Mouse (Mus musculus): ENCODE measurements around the gene Fam234b. TPM values are rescaled to one million over a fixed set of nuclear protein-coding genes. Genes with fewer than 3 reads are reported as not detected.
A peak's percentile ranks its signal among the peaks of the same experiment; 100 is the strongest.

Fam234b gene
- polyA plus RNA-seq, 1 experiment = 21.0 TPM

GRCm38 (mm10) chr6:135212666-135213065 lies 14.9 kb downstream of the Fam234b start:
- WGBS = 88% methylated on average over 2 of the region's 2 CpGs

GRCm38 (mm10) chr6:135218330-135218729 lies 20.6 kb downstream of the Fam234b start:
- no peak for DNase-seq (ENCODE audit: low read depth, low spot score)
- WGBS = 61% methylated on average over 8 of the region's 8 CpGs

More at GRCm38 (mm10) chr6:135212666-135213065, 14.9 kb downstream of the Fam234b start:
- DNase-seq (ENCODE audit: low read depth, low spot score) = no peak

- WGBS = 78% methylated on average over 5 of the region's 5 CpGs
- DNase-seq (ENCODE audit: low read depth, low spot score) = no peak
Measured at GRCm38 (mm10) chr6:135219916-135220315, 22.1 kb downstream of the Fam234b start.

GRCm38 (mm10) chr6:135223786-135224416 lies 26.1 kb downstream of the Fam234b start:
- no peak for DNase-seq (ENCODE audit: low read depth, low spot score)
- 78% methylated on average over 6 of the region's 6 CpGs for WGBS

GRCm38 (mm10) chr6:135228465-135228941 lies 30.7 kb downstream of the Fam234b start:
- WGBS = 60% methylated on average over 10 of the region's 10 CpGs
- no peak for DNase-seq (ENCODE audit: low read depth, low spot score)

- 82% methylated on average over 6 of the region's 6 CpGs for WGBS
- DNase-seq (ENCODE audit: low read depth, low spot score) = no peak
Measured at GRCm38 (mm10) chr6:135230586-135230985, 32.8 kb downstream of the Fam234b start.

- no peak for DNase-seq (ENCODE audit: low read depth, low spot score)
- WGBS = 72% methylated on average over 12 of the region's 12 CpGs
Measured at GRCm38 (mm10) chr6:135232443-135233182, 34.8 kb downstream of the Fam234b start.

- WGBS = 85% methylated on average over 3 of the region's 3 CpGs
- DNase-seq (ENCODE audit: low read depth, low spot score) = no peak
Measured at GRCm38 (mm10) chr6:135235742-135236141, 38.0 kb downstream of the Fam234b start.

GRCm38 (mm10) chr6:135236576-135236975 lies 38.8 kb downstream of the Fam234b start:
- 77% methylated on average over 3 of the region's 3 CpGs for WGBS
- no peak for DNase-seq (ENCODE audit: low read depth, low spot score)

GRCm38 (mm10) chr6:135237326-135237725 lies 39.5 kb downstream of the Fam234b start:
- WGBS = 58% methylated on average over 14 of the region's 14 CpGs
- no peak for DNase-seq (ENCODE audit: low read depth, low spot score)

- 66% methylated on average over 4 of the region's 4 CpGs for WGBS
- DNase-seq (ENCODE audit: low read depth, low spot score) = no peak
Measured at GRCm38 (mm10) chr6:135238211-135238610, 40.4 kb downstream of the Fam234b start.

- no peak for DNase-seq (ENCODE audit: low read depth, low spot score)
- 89% methylated on average over 8 of the region's 8 CpGs for WGBS
Measured at GRCm38 (mm10) chr6:135240361-135240760, 42.6 kb downstream of the Fam234b start.

GRCm38 (mm10) chr6:135245586-135245985 lies 47.8 kb downstream of the Fam234b start:
- no peak for DNase-seq (ENCODE audit: low read depth, low spot score)
- WGBS = 74% methylated on average over 8 of the region's 8 CpGs

- DNase-seq (ENCODE audit: low read depth, low spot score) = no peak
- 66% methylated on average over 6 of the region's 6 CpGs for WGBS
Measured at GRCm38 (mm10) chr6:135247861-135248260, 50.1 kb downstream of the Fam234b start.

GRCm38 (mm10) chr6:135249846-135250531 lies 52.2 kb downstream of the Fam234b start:
- WGBS = 5% methylated on average over 19 of the region's 19 CpGs
- DNase-seq (ENCODE audit: low read depth, low spot score) = peak; percentile 96

GRCm38 (mm10) chr6:135250926-135251699 lies 53.3 kb downstream of the Fam234b start:
- WGBS = 49% methylated on average over 19 of the region's 19 CpGs
- no peak for DNase-seq (ENCODE audit: low read depth, low spot score)

GRCm38 (mm10) chr6:135251849-135252727 lies 54.3 kb downstream of the Fam234b start:
- no peak for DNase-seq (ENCODE audit: low read depth, low spot score)

GRCm38 (mm10) chr6:135252728-135253077 lies 54.9 kb downstream of the Fam234b start:
- 5% methylated on average over 16 of the region's 16 CpGs for WGBS
- peak; percentile 76 for DNase-seq (ENCODE audit: low read depth, low spot score)

More at GRCm38 (mm10) chr6:135251849-135252727, 54.3 kb downstream of the Fam234b start:
- 64% methylated on average over 24 of the region's 24 CpGs for WGBS

- 86% methylated on average over 7 of the region's 7 CpGs for WGBS
- no peak for DNase-seq (ENCODE audit: low read depth, low spot score)
Measured at GRCm38 (mm10) chr6:135254153-135254552, 56.4 kb downstream of the Fam234b start, which contains the start of gene Gsg1. Gsg1 (minus strand) TSS chr6:135254351.
